Mouse (Mus musculus) lung, embryonic 15.5 days (tissue): ENCODE measurements at regions not wholly inside any gene's neighbourhood (a gene's known extent, or its start where the extent isn't known, plus 50 kb on each side); places are given as distances from the start of the nearest gene placed in this dataset.

Experiments used
- ATAC-seq: fragments of 200-750 bp; cut with Nextera tagmentation; 2 replicates; pipeline ENCODE4 v1.8.0; 2017; ENCODE audit warnings: moderate number of reproducible peaks, borderline replicate concordance; ENCODE audit not compliant: low FRiP score, low TSS enrichment; ENCODE audit errors: extremely low read depth
- H3K27ac ChIP-seq: fragments of 300-500 bp; sonication (generic); 2 replicates; pipeline ENCODE4 v1.5.1; 2015; ENCODE audit warnings: moderate library complexity, mild to moderate bottlenecking, inconsistent platforms
- H3K27me3 ChIP-seq: fragments of 300-500 bp; sonication (generic); 2 replicates; pipeline ENCODE4 v1.6.1; 2015; ENCODE audit warnings: inconsistent platforms
- H3K36me3 ChIP-seq: fragments of 300-500 bp; sonication (generic); 2 replicates; pipeline ENCODE4 v1.6.1; 2015; ENCODE audit warnings: inconsistent platforms
- H3K4me1 ChIP-seq: fragments of 300-500 bp; sonication (generic); 2 replicates; pipeline ENCODE4 v1.6.1; 2015; ENCODE audit warnings: inconsistent platforms
- H3K4me2 ChIP-seq: fragments of 300-500 bp; sonication (generic); 2 replicates; pipeline ENCODE4 v1.6.1; 2015; ENCODE audit warnings: inconsistent platforms, mild to moderate bottlenecking, moderate library complexity
- H3K4me3 ChIP-seq: fragments of 300-500 bp; sonication (generic); 2 replicates; pipeline ENCODE4 v1.5.1; 2015; ENCODE audit warnings: mild to moderate bottlenecking, inconsistent platforms
- H3K9ac ChIP-seq: fragments of 300-500 bp; sonication (generic); 2 replicates; pipeline ENCODE4 v1.6.1; 2015; ENCODE audit warnings: inconsistent platforms
- H3K9me3 ChIP-seq: fragments of 300-500 bp; sonication (generic); 2 replicates; pipeline ENCODE4 v1.6.1; 2016; ENCODE audit warnings: inconsistent platforms
- WGBS: fragments of 180-500 bp; shearing (Covaris S2); methylation state at CpG from one replicate; pipeline ENCODE4 v1.1.7; 2015; 5-methylcytosine and 5-hydroxymethylcytosine counted together

DNA sequence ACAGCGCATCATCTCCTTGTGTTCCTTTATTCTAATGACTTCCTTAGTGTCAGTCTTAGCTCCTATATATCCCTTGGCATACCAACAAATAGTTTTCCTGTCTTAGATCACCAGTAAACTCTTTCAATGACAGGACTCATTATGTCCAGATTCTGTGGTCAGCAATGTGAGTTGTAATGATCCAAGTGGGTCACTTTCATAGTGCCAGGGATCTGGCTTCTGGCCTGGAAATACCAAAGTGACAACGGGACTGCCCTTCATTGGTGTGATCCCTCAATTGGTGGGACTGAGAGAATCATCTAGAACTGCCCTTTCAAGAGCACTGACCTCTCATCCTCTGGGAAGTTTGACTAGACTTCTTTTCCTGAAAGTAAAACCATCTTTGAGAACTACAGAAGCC lies 494.7 kb upstream of the A1bg start:
- Histone ChIP-seq H3K4me1 (no peaks in the 10 kb centered on the region), H3K27me3 (no peaks in the 10 kb centered on the region), H3K9ac (no peak overlapping the region), H3K9me3 (no peaks in the 10 kb centered on the region), H3K27ac (no peak overlapping the region), H3K4me3 (no peak overlapping the region), H3K4me2 (no peak overlapping the region), H3K36me3 (no peaks in the 10 kb centered on the region)
- ATAC-seq, result no peak
- 95% methylated on average over 2 of the region's 2 CpGs for WGBS

- no peak overlapping the region for H3K9ac ChIP-seq
- H3K4me3 ChIP-seq, result no peak overlapping the region
- no peak overlapping the region for H3K27ac ChIP-seq
- H3K9me3 ChIP-seq, result no peaks in the 10 kb centered on the region
- ATAC-seq, result no peak
- no peaks in the 10 kb centered on the region for H3K27me3 ChIP-seq
- H3K36me3 ChIP-seq, result no peaks in the 10 kb centered on the region
- no peaks in the 10 kb centered on the region for H3K4me1 ChIP-seq
- H3K4me2 ChIP-seq, result no peak overlapping the region
- WGBS, result 47% methylated on average over 3 of the region's 3 CpGs
Observed at GRCm38 (mm10) chr15:61416841-61417240, 494.0 kb upstream of the A1bg start.

DNA sequence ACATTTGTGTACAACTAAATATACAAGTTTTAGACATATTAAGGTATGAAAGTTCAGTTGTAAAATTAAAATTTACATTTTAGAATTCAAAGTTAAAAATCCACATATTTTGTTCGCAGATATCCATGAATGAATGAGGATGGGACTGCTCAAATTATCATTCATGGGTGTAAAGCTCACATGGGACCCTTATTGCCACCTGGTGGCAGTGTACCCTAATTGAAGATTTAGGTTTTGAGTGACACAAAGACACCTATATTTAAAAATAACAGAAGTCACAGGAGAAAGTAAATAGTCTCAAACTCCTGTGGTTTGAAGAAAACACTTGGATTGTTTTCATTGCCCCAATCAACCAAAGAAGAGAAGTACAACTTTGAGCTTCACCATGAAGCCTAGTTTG lies 492.8 kb upstream of the A1bg start:
- no peak overlapping the region for H3K4me2 ChIP-seq
- no peaks in the 10 kb centered on the region for H3K9me3 ChIP-seq
- no peak overlapping the region for H3K4me3 ChIP-seq
- no peaks in the 10 kb centered on the region for H3K4me1 ChIP-seq
- no peak for ATAC-seq
- no peaks in the 10 kb centered on the region for H3K27me3 ChIP-seq
- H3K36me3 ChIP-seq, result no peaks in the 10 kb centered on the region
- 69% methylated on average over 1 of the region's 1 CpGs for WGBS
- H3K9ac ChIP-seq, result no peak overlapping the region
- no peak overlapping the region for H3K27ac ChIP-seq

DNA sequence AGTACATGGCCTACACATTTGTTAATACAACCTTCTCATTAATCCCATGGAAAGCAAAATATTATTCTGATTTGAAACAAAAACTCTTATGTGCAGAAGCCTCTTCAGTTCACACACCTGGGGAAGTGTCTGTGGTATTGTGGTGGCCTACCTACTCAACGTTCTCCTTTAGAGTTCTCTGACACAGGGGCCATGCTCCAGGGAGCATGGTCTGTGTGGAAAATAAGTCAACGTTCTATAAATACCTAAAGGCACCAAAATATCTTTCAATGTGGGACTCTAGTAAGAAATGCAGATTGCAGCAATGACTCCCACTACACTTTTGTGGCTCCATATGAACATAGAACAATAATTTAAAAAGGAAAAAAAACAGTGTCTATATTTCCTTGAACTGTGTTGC lies 489.0 kb upstream of the A1bg start:
- H3K36me3 ChIP-seq, result no peaks in the 10 kb centered on the region
- H3K9ac ChIP-seq, result no peak overlapping the region
- H3K9me3 ChIP-seq, result no peaks in the 10 kb centered on the region
- H3K4me3 ChIP-seq, result no peak overlapping the region
- no peak overlapping the region for H3K27ac ChIP-seq
- H3K4me1 ChIP-seq, result no peaks in the 10 kb centered on the region
- ATAC-seq, result no peak
- H3K4me2 ChIP-seq, result no peak overlapping the region
- no peaks in the 10 kb centered on the region for H3K27me3 ChIP-seq
- WGBS, result 79% methylated on average over 2 of the region's 2 CpGs

DNA sequence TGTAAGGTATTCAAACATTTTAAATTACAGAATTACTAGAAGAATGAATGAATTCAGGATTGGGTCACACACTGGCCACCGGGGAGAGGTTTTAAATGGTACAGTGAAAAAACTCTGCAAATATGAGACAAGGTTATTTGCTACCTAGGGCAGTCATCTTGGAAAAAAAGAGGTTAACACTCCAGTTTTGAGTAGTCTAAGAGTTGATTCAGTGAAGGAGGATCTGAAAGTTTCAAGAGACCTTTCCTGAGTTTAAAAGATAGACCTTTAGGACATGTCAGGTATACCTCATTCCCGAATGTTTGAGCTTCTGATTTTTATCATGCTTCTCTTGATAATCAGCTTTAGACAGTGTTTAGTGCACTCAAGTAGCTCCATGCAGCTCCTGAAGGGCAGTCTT lies 488.0 kb upstream of the A1bg start:
- 57% methylated on average over 2 of the region's 2 CpGs for WGBS
- Histone ChIP-seq H3K27me3 (no peaks in the 10 kb centered on the region), H3K4me1 (no peaks in the 10 kb centered on the region), H3K36me3 (no peaks in the 10 kb centered on the region), H3K4me3 (no peak overlapping the region), H3K4me2 (no peak overlapping the region), H3K9me3 (no peaks in the 10 kb centered on the region), H3K27ac (no peak overlapping the region), H3K9ac (no peak overlapping the region)
- ATAC-seq, result no peak

GRCm38 (mm10) chr15:61408621-61409020 lies 485.8 kb upstream of the A1bg start:
- Histone ChIP-seq H3K4me2 (no peak overlapping the region), H3K27me3 (no peaks in the 10 kb centered on the region), H3K36me3 (no peaks in the 10 kb centered on the region), H3K9ac (no peak overlapping the region), H3K9me3 (no peaks in the 10 kb centered on the region), H3K4me1 (no peaks in the 10 kb centered on the region), H3K27ac (no peak overlapping the region), H3K4me3 (no peak overlapping the region)
- no peak for ATAC-seq
- 90% methylated on average over 1 of the region's 1 CpGs for WGBS

DNA sequence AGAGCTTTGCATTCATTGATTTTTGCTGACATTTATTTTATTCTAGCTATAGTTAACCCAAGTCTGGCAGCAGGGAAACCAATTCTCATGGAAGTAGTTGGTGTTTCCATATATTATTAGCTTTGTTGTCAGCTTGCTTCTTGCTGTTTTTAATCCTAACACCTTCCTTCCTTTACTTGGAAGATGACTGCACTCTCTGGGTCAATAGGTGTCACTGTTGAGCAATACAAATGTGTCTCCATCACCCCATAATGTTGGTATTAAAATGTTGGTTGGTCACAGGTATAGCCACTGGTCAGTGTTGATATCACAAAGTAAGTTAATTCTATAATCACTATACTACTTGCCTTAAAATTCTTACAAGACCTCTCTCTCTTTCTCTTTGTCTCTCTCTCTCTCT lies 477.9 kb upstream of the A1bg start:
- no peak overlapping the region for H3K9ac ChIP-seq
- H3K27me3 ChIP-seq, result no peaks in the 10 kb centered on the region
- no peak overlapping the region for H3K4me2 ChIP-seq
- H3K27ac ChIP-seq, result no peak overlapping the region
- no peaks in the 10 kb centered on the region for H3K9me3 ChIP-seq
- H3K36me3 ChIP-seq, result no peaks in the 10 kb centered on the region
- peaks cover 7% of the 10 kb centered on the region; the same call in 1 of the 2 replicates for H3K4me1 ChIP-seq
- no peak for ATAC-seq
- H3K4me3 ChIP-seq, result no peak overlapping the region

- Histone ChIP-seq H3K27me3 (no peaks in the 10 kb centered on the region), H3K36me3 (no peaks in the 10 kb centered on the region), H3K9me3 (no peaks in the 10 kb centered on the region), H3K9ac (no peak overlapping the region), H3K4me3 (no peak overlapping the region), H3K4me1 (peaks cover 14% of the 10 kb centered on the region; the same call in 1 of the 2 replicates), H3K27ac (no peak overlapping the region), H3K4me2 (no peak overlapping the region)
- WGBS, result 67% methylated on average over 2 of the region's 2 CpGs
- ATAC-seq, result no peak
Observed at GRCm38 (mm10) chr15:61399971-61400370, 477.2 kb upstream of the A1bg start.

DNA sequence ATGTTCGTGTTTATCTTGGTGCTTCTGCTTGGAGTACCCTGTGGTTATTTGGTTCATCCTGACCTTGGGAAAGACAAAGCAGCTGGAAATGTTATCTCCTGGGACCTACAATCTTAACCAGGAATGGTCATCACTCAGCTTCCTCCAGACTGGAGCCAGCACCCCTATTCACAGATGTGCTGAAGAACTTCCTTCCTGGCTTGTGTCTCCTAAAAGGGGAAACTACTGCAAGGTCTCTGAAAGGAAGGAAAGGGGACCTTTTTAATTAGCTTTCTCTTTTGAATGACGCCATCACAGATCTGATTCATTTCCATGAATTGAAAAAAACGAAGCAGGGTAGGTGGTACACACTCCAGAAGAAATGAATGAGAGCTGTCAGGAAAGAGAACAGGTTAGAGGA lies 476.0 kb upstream of the A1bg start:
- Histone ChIP-seq H3K36me3 (no peaks in the 10 kb centered on the region), H3K4me2 (no peak overlapping the region), H3K27ac (no peak overlapping the region), H3K9ac (no peak overlapping the region), H3K27me3 (no peaks in the 10 kb centered on the region), H3K9me3 (no peaks in the 10 kb centered on the region), H3K4me3 (no peak overlapping the region), H3K4me1 (peaks cover 17% of the 10 kb centered on the region; the same call in 1 of the 2 replicates)
- 75% methylated on average over 3 of the region's 3 CpGs for WGBS
- no peak for ATAC-seq

DNA sequence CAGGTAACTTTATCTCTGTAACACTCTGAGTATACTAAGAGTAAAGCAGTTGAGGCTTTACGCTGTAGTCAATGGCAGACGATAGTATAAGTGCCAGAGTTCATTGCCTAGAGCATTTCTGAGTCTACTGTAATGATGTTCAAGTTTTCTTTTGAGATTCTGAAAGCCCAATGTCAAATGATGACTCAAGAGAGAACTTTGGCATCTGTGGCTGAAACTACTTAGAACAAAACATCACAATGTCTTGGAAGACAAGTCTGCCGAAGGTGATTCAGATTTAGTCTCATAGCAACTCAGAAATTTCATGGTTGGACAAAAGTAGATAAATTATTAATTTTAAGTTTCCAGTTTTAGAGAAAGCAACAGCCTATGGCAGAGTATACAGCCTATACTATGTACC lies 474.2 kb upstream of the A1bg start:
- Histone ChIP-seq H3K27me3 (no peaks in the 10 kb centered on the region), H3K36me3 (no peaks in the 10 kb centered on the region), H3K9me3 (no peaks in the 10 kb centered on the region), H3K27ac (no peak overlapping the region), H3K4me2 (no peak overlapping the region), H3K4me1 (peaks cover 17% of the 10 kb centered on the region; the same call in 1 of the 2 replicates), H3K4me3 (no peak overlapping the region), H3K9ac (no peak overlapping the region)
- ATAC-seq, result no peak
- WGBS, result 85% methylated on average over 3 of the region's 3 CpGs

- H3K4me3 ChIP-seq, result no peak overlapping the region
- peak overlapping the region; percentile 51 for H3K27ac ChIP-seq
- H3K36me3 ChIP-seq, result no peaks in the 10 kb centered on the region
- peaks cover 17% of the 10 kb centered on the region; the same call in 1 of the 2 replicates for H3K4me1 ChIP-seq
- no peak overlapping the region for H3K9ac ChIP-seq
- H3K27me3 ChIP-seq, result no peaks in the 10 kb centered on the region
- no peaks in the 10 kb centered on the region for H3K9me3 ChIP-seq
- WGBS, result 9% methylated on average over 8 of the region's 8 CpGs
- ATAC-seq, result peak; percentile 95
- no peak overlapping the region; the same call in 1 of the 2 replicates for H3K4me2 ChIP-seq
Observed at GRCm38 (mm10) chr15:61395296-61395826, 472.5 kb upstream of the A1bg start.

- no peak overlapping the region for H3K27ac ChIP-seq
- H3K4me3 ChIP-seq, result no peak overlapping the region
- H3K27me3 ChIP-seq, result no peaks in the 10 kb centered on the region
- no peaks in the 10 kb centered on the region for H3K4me1 ChIP-seq
- ATAC-seq, result no peak
- no peak overlapping the region for H3K9ac ChIP-seq
- H3K9me3 ChIP-seq, result no peaks in the 10 kb centered on the region
- 57% methylated on average over 3 of the region's 3 CpGs for WGBS
- no peaks in the 10 kb centered on the region for H3K36me3 ChIP-seq
- no peak overlapping the region for H3K4me2 ChIP-seq
Observed at GRCm38 (mm10) chr15:61380666-61381065, 457.9 kb upstream of the A1bg start.

- no peak overlapping the region for H3K4me2 ChIP-seq
- no peaks in the 10 kb centered on the region for H3K9me3 ChIP-seq
- H3K4me3 ChIP-seq, result no peak overlapping the region
- peak; percentile 92 for ATAC-seq
- no peak overlapping the region for H3K9ac ChIP-seq
- H3K4me1 ChIP-seq, result peaks cover 12% of the 10 kb centered on the region
- 32% methylated on average over 3 of the region's 3 CpGs for WGBS
- H3K27ac ChIP-seq, result no peak overlapping the region; the same call in 1 of the 2 replicates
- H3K27me3 ChIP-seq, result no peaks in the 10 kb centered on the region
- no peaks in the 10 kb centered on the region for H3K36me3 ChIP-seq
Observed at GRCm38 (mm10) chr15:61366276-61366675, 443.5 kb upstream of the A1bg start.
